Mouse (Mus musculus) retina, postnatal 7 days (tissue): Measurements from ENCODE around the gene Pcdh15.

Experiments
- DNase-seq: peaks from one replicate; pipeline ENCODE4 v3.0.0-alpha.2; 2012; ENCODE audit warnings: low read depth, low spot score

The Pcdh15 gene

DNA sequence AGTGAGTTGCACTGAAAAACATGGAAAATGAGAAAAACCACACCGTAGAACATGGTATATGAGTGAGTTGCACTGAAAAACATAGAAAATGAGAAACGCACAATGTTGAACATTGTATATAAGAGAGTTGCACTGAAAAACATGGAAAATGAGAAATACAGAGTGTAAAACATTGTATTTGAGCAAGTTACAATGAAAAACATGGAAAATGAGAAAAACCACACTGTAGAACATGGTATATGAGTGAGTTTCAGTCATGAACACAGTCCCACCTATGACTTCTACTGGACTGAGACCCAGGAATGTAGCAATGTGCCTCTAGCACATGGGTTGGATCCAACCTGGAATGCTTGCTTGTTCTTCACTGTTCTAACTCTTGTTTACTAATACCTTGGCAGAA lies 279.9 kb downstream of the Pcdh15 start:
- no peak for DNase-seq

DNA sequence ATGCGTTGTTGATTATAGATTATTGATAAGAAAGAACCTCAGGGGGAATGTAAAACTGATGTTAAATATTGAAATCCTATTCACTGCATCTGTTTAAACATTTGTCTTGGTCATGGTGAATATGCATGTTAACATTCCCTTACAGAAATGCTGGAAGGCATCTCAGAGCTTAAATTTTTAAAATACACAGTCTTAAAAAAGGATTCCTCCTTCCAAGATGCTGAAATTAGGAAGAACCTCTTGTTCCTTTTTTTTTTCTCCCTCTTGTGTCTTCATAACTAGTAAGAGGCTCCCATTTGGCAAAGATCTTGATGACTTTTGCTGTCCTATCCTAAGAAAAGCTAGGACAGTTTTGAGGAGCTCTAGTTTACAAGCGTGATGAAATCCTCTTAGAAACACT lies 284.9 kb downstream of the Pcdh15 start:
- DNase-seq, result no peak

DNA sequence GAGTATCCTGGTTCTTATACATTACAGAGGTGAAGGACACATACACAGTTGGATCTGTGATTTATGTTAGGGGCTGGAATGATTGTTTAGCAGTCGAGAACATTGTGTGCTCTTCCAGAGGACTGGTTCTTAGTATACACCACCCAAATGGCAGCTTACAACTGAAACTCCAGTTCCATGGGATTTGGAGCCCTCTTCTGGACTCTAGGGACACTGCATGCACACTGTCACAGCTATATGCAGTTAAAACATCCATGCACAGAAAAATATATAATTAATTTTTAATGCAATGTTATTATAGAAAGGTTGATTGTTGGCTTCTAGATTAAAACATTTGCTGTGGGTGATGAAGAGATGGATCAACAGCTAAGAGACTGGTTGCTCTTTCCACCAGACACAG lies 301.3 kb downstream of the Pcdh15 start:
- no peak for DNase-seq

DNA sequence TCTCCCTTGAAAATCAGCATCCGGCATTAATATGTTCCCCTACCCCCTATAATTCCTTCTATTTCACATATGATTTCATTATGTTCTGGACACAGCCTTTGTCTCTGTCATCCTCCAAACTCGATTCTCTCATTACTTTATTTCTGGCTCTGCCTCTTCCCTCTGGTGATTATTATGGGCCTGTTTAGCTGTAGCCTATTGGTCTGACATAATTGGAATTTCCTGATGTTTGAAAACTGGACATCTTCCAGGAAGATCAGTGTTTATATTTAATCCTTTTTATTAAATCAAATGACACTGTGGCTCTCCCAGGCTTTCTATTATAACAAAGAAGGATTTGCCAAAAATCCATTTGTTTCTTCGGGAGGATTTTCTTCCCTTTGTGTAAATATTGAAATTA lies 326.3 kb downstream of the Pcdh15 start:
- DNase-seq, result no peak

- DNase-seq, result no peak
Measured at GRCm38 (mm10) chr10:73431345-73431744, 332.2 kb downstream of the Pcdh15 start.

DNA sequence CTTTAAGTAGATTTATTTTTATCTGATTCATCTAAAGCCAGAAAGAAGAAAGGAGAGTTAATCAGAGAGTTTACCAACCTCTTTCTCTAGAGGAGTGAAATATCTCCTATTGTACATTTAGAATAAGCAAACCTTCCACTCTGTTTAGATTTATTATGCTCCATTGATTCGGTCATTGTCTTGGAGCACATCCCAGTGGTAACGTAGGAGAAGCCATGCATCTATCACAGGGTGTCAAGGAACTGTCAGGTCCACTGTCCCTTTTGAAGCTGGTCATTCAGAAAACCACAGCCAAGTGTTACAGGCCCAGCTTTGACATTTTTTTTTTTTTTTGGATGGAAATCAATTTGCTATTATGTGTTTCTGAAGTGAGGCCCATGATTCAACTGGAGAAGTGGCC lies 384.9 kb downstream of the Pcdh15 start:
- no peak for DNase-seq

DNA sequence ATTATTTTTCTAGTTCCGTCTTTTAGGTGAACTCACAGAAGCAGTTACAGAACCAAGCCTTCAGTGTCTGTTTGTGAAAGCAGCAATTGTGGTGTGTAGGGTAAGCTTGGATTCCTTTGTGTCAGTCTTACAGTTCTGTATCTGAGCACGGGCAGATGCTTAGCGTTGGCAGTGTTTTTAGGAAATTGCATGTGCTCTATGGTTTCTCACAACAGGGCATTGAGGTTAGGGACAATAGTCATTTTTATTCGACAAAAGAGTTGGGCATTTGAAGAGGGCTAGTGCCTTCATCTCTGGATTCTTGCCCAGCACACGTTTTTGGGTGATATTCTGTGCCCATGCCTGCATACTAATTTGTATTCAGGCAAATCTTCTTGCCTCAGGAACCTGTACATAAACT lies 392.5 kb downstream of the Pcdh15 start:
- no peak for DNase-seq

GRCm38 (mm10) chr10:73514846-73515245 lies 415.7 kb downstream of the Pcdh15 start:
- DNase-seq, result no peak

GRCm38 (mm10) chr10:73515742-73516141 lies 416.6 kb downstream of the Pcdh15 start:
- no peak for DNase-seq

DNA sequence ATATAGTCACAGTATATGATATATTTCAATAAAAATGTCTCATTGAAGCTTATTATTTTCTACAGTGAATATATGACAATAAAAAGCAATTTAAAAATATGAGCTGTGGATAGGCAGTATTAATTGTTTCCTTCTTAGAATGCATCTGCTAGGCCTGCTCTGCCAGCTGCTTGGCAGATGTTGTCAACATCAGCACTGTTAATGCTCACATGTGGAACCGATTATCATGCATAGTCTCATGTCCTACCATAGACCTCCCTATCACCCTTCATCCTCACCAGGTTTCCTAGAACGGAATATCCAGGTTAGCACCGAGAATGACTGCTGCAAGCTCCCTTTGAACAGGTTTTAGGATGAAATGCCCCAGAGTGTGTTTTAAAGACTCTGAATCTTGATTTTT lies 420.3 kb downstream of the Pcdh15 start:
- no peak for DNase-seq

DNA sequence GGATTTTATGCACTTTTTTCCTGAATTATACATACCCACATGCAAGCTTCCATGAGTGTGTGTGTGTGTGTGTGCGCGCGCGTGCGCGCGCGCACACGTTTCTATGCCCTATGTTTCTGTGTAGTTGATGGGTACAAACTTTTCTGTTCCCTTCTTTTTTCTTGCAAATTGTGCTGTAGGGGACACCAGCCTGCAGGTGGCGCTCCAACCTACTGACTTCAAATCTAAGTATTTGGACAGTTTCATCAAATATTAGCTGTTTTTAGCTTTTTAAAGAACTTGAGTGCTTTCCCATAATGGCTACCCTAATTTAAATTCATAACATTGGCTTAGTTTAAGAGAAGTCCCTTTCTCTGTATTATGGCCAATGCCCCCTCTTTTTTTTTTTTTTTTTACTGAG lies 453.7 kb downstream of the Pcdh15 start:
- DNase-seq, result no peak

DNA sequence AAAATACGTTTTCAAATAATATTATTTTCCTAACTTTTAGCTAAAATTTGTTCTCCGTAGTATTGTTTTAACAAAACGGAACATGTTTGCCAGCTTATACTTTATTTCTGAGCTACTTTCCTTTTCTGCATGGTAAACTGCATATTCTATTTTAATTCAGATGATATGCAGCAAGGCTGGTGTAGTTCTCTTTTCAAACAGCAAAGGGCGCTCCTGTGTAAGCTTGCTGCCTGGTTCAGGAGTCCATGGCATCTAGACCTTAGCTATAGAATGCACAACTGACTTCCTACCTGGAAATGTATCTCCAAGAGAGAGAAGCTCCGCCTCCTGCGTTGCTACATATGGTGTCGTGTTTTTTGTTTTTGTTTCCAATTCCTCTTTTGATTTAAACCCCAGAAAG lies 465.1 kb downstream of the Pcdh15 start:
- DNase-seq, result peak; percentile 14

DNA sequence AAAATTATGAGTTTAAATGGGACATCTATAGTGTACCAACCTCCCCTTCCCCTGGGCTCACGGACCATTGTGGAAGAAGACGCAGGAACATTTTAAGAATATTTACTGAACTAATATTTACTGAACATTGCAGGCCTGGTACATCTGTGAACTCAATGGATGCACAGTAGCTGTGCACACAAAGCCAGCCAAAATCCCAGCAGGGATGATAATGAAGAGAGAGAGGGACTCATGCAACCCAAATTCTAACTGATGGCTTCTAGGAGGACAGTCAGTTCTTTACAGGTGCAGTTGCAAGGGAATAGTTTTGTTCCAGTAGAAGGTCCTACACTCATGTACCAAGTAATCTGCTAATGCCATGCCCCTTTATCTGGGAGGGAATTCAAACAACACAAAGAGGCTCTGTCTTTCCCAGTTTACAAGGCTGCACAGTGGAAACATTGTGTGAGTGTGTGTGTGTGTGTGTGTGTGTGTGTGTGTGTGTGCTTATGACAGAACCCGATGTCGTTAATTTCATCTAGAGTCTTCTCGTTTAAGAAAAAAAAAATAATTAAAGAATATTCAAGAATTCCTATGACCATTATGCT lies 475.7 kb downstream of the Pcdh15 start:
- no peak for DNase-seq

DNA sequence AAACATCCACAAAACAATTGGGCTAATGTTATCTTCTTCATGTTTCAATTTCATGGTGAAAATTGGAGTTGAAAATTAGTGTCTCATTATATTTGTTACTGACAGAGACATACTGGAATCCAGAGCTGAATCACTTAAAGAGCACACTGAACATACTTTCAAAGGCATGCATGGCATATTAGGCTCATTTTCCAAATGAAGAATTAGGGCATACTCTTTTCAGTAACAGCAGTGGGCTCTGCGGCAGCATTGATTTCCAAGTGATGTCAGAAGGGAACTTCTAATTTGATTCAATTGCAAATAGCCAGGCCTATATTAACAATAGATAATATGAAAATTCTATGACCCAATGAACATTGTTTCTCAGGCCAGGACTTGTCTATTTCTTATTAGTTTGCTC lies 568.4 kb downstream of the Pcdh15 start:
- DNase-seq, result no peak

GRCm38 (mm10) chr10:73700519-73701286 lies 601.6 kb downstream of the Pcdh15 start:
- DNase-seq, result peak; percentile 32

DNA sequence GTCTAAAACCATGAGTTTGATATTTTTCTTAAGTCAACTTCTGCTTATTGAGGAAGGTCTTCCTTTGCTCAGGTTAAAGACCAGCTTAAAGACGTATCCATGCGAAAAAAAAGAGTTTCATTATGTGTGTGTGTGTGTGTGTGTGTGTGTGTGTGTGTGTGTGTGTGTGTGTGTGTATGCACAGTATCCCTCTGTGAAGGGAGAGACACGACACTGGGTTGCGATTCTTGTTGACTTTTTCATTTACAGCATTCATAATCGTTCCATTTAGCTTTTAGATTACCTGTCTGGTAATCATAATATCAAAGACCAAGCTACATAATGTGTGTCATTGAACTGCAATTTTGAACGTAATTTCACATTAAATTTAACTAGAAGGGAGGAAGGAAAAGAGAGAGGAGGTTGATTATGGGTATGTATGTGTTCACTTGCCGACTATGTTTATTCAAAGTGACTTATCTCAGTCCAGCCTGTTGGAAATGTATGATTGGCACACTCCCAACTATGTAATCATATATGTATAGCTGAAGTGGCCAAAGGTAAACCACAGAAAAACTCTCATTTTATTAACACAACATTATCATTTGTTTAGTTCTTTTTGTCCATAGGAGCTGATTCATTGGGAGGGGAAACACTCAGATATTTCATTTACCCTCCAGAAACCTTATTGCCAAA lies 626.6 kb downstream of the Pcdh15 start:
- no peak for DNase-seq

DNA sequence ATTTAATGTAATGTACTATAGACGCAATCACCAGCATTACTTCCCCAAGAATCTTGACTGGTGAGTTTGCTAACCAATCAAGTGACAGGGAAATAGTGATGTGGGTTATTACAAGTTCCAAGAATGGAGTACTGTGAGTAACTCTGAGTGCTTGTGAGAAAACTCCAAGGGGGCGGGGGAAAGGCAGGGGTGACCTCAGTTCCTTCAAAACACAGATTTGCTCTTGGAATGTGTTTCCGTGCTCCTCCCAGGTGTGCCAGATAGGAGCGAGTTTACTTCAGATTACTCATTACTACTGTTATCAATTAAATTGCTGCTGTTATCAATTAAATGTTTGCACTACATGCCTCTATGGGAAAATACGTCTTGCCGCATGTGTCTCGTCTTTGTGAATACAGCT lies 634.1 kb downstream of the Pcdh15 start:
- no peak for DNase-seq

GRCm38 (mm10) chr10:73749021-73749420 lies 649.9 kb downstream of the Pcdh15 start:
- no peak for DNase-seq

GRCm38 (mm10) chr10:73753876-73754275 lies 654.7 kb downstream of the Pcdh15 start:
- no peak for DNase-seq

DNA sequence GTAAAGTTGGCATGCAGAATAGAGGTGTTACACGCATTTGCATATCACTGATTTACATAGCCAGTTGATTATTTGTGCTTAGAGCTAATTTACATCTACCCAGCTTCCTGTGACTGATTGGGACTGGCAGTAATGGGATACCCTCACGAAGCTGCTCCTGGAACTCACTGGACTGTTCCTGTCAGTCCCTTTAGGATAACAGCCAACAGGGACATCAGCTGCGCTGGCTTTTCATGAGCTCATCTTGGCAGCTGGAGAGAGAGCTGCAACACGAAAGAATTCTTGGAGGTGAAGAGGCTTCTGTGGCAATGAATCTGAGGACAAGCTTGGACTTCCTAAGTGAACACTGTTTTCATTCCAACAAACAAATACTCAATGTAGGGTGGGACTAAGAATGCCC lies 683.8 kb downstream of the Pcdh15 start:
- no peak for DNase-seq

DNA sequence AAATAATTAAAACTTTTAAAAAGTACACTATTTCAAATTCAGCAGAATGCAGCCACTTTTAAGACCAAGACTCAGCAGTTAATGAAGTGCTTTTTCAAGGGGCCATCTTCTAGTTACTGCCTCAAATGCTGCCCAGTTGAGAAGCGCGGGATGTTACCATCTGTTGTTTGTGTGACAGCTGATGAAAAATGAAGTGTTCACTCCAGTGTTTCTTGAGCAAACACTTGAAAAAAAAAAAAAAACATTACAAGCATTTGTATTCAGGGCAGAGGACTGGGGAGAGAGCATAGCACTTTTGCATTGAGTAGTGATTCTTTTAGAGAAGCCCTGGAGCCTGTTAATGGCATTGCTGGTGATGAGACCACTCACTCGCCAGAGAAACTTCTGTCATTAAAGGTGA lies 689.0 kb downstream of the Pcdh15 start:
- no peak for DNase-seq

- DNase-seq, result no peak
Measured at GRCm38 (mm10) chr10:73805069-73805468, 705.9 kb downstream of the Pcdh15 start.

- no peak for DNase-seq
Measured at GRCm38 (mm10) chr10:73812311-73812710, 713.2 kb downstream of the Pcdh15 start.
